Mouse (Mus musculus): ENCODE measurements around the gene Mogs.

Gene Mogs

DNA sequence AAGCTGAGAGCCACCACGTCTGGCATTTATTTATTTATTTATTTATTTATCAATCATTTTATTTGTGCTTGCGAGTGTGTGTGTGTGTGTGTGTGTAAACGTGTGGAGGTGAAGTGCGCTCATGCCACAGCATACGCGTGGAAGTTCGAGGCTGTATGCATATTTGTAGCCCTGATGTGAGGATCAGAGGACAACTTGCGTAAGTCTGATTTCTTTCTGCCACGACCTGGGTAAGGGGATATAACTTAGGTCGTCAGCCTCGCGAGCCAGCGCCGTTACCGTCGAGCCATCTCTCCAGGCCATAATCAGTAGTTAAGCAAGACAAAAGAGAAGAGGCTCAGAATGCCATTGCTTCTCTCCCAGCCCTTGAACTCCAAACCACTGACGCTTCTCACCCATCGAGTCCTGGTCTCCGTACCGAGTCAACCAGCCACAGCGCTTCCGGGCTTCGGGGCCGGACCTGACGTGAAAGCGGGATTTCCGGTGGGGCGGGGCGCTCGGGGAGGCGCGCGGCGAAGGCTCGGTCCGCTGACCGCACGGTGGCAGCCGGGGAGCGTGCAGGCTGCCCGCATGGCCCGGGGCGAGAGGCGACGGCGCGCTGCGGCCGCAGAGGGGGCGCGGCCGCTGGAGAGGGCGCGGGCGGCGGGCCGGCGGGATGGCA is at the start of gene Mogs:
Mogs (plus strand) TSS at position 486 of the 661 bp plus-strand sequence.
- in situ Hi-C loops (cut with MboI, MseI): no loop called here

DNA sequence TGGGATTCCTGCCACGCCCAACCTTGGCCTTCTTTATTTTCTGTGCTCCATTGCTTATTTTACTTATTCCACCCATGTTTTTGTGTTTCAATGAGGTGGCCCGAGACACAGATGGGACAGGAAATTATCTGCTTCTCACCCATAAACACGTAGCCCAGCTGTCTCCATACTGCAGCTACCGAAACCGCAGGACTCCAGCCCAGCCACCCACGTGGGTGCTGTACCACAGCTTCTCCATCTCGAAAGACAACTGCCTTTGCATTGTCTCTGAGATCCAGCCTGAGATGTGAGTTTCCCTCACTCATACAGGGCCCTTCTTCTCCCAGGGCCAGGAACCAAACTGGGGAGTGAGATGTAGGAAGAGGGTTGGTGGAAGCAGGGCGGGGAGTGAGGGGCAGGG is 49.3 kb upstream of the Mogs start:
- in situ Hi-C loops (cut with MboI, MseI): no loop called here

DNA sequence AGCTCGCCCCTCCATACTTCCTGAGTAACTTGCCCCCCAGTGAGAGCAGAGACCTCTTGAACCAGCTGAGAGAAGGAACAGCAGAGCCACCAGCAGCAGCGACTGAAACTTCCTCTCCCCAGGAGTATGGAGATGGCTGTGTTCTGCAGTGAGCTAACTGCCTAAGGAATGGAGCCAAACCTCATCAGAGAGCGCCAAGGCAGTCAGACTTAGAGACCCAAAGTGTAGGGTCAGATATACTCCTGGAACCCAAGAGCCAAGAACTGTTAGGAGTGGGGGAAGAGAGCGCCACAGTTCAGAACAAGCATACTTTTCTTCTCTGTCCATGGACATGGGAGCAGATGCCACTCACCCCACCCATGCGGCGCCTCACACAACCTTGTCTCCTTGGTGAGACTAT is 48.9 kb upstream of the Mogs start:
- in situ Hi-C loops (cut with MboI, MseI): no loop called here

DNA sequence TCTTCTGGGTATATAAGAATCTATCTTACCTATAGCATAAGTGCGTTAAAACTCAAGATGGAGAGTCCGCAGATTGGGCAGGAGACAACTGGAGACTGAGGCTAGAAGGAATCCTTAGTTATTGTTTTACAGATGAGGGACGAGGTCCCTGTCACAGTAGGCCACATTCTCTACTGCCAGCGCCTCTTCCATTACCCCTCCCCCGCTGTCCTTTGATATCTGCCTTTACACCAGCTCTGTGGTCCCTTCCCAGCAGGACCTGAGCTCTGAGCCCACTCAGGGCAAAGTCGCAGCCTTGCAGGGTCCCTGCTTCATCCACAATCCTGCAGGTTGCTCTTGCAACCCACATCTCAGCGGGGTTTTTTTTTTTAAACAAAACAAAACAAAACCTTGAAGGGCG is 47.1 kb upstream of the Mogs start:
- in situ Hi-C loops (cut with MboI, MseI): no loop called here

DNA sequence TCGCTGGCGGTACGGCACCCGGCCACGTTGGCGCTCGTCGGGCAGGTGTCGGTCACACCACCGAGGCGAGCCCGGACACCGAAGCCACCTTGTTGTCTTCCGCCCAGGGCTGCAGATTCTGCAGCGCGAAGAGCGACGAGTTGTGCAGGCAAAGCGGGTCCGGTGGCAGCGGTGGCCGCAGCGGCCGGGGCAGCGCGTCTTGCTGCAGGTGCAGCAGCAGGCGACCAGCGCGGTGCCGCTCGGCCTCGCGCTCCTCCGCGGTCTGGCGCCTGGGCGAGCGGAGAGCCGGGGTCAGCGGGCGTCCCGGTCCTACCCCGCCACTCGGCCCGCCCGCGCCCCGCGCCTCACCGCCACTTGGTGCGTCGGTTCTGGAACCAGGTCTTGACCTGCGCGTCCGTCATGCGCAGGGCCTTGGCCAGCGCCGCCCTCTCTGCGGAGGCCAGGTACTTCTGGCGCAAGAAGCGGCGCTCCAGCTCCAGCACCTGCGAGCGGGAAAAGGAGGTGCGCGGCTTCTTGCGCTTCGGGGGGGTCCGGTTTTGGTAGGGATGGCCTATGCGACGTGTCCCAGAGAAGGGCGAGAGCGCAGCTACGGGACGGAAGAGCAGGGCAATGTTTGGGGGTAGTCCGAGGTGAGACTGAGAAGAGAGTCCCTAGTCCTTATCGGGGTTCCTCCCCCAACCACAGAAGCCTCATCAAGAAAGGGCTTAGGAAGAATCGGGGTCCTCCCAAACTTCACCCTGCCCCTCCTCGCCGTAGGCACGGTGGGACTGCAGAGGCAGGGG is 46.4 kb upstream of the Mogs start:
- in situ Hi-C loops (cut with MboI, MseI): no loop called here

DNA sequence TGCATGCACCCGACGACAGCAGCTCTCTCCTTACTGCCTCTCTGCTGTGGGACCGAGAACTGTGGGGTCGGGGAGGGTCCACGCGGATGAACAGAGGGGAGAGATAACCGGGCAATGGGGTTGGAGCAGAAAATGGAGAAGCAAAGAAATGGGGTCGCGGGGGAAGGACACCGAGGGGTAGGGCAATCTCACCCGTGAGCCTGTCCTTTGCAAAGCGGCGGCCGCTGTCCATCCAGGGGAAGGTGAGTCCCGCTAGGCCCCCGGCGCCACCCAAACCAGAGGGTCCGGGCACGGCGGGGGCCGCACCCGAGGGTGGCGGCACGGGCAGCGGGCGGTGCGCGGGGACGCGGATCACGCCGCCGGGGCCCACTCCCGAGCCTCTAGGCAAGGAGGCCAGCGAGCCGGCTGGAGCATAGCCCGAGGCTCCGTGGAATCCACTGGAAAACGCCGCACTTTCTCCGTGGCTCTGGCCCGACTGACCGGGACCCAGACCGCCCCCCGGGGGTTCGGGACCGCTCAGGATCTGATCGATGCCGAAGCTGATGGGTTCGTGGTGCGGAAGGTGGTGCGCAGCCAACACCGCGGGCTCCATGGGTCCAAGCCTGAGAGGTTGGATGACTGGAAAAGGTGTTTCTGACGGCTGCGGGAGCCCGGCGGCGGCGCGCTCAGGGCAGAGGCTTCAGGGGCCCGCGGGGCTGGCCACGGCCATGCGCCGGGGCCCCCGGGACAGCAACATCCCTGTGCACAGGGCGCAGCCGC is 45.6 kb upstream of the Mogs start:
- in situ Hi-C loops (cut with MboI, MseI): no loop called here

DNA sequence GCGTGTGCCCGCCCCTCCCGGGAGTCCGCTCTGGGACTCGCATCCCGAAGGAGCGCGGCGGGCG is 45.2 kb upstream of the Mogs start, which contains the start of gene Tlx2:
Tlx2 (minus strand) TSS at position 47 of the 64 bp plus-strand sequence.
- in situ Hi-C loops (cut with MboI, MseI): no loop called here

DNA sequence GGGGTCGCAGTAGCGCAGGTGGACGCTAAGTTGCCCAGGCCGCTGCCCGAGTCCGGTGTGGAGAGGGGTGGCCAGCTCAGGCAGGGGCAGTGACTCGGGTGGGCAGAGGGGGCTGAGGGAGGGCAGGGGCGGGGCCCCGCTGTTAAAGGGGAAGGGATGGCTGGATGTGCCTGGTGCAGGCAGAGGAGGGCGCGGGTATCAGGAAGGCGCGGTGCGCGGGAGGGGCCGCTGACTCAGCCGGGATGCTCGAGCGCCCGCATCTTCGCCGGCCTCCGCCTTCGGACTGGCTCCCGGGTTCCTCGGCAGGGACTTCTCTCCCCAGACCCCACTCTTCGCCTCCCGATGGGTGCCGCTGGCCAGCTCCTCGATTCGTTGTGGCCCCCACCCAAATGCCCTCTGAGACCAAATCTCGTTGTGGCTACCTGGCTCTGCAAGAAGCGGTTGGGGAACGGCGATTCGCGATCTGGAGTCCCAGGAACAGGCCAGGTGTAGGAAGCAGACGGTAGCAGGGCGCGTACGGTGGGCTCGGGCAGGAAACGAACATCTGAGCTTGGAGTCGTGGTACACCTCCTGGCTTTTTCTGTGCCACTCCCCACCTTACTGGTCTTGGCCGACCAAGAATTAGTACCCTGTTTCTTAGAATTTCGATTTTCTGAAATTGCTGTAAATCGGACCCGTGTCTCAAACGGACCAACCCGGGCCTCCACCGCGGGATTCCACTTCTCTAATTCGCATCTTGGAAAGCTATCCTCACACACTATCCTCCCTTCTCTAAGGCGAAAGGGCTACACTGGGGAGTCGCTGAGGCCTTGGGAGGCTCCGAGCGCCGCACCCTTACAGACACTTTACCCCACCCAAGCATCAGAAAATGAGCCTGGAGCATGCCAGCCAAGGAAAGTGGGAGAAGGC is 44.7 kb upstream of the Mogs start:
- in situ Hi-C loops (cut with MboI, MseI): no loop called here

DNA sequence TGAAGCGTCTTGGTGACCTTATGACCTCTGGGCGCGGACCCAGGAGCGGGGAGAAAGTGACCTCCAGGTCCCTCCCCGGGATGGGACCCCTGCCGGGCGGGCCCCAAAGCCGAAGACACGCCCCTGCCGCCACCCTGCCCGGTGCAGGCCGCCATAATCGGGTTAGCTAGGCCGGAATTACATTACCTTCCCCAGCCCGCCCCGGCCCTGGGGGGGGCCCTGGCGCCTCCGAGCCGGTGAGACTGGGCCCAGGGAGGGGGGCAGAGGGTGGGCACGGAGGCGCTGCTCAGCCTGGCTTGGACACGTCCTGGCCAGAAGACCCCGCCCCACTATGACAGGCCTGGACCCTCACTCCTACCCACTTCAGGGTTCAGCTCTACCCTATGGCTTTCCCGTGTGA is 44.1 kb upstream of the Mogs start:
- in situ Hi-C loops (cut with MboI, MseI): no loop called here

DNA sequence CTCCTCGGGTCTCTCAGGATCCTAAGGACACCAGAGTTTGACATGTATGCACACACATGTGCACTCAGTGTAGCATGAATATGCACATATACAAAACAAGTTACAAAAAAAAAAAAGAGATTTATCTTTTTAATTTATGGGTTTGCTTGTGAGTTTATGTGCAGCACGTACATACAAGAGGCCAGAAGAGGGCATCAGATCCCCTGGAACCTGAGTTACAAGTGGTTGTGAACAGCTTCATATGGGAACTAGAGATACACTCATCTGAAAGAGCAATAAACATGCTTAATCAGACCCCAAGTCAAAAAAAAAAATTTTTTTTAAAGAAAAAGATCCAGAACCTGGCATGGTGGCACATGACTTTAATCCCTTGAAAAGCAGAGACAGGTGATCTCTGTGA is 40.3 kb upstream of the Mogs start:
- in situ Hi-C loops (cut with MboI, MseI): no loop called here

DNA sequence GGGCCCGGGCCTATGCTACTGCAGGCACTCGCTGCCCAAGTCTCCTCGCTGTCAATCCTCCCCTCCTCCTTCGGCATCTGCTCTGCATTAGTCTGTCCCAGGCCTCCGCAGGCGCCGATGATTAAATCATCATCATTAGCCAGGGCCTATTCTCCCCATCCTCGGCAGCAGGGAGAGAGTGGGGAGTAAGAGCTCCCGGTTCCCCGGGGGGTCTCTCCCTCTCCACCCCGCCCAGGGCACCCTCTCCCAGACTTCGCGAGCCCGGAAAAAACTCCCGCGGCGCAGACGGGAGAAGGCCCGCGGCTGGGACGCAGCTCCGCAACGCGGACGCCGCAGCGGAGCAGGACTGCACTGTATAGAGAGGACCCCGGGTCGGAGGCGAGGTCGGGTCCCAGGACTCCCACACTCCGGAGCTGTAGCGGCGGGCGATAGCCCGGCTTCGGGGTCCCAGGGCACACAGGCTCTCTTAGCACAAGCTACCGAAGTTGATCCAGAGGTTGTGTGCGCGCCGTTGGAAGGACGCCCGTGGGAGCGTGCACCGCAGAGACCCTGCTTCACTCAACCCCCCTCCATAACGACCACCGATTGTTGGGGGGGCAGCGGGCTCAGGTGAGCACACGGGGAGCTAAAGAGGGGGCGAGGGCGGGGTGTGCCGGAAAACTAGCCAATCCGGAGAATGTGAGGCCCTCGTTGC is 37.5 kb upstream of the Mogs start, which contains the start of gene Pcgf1:
Pcgf1 (plus strand) TSS at position 240 of the 694 bp plus-strand sequence.
- in situ Hi-C loops (cut with MboI, MseI): no loop called here

DNA sequence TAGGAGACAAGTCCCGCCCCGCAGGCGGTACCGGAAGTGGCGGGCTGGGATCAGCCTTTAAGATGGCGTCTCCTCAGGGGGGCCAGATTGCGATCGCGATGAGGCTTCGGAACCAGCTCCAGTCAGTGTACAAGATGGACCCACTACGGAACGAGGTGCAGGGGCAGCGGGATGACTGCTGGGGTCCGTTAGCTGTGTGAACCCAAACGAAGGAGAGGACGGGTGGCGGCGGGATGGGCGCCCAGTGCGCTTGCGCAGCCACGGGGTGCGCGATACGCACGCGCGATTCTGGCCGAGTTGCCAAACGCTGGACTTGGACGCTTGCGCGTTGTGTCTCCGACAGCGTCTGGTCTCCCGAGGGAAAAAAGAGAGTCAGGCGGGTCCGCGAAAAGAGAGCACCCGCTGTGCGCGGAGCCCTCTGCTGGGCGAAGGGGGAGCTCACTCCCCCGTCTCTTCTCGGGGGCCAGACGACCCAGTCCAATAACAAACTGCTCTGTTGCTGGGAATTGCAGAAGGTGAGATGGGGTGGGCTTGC is 36.9 kb upstream of the Mogs start:
- in situ Hi-C loops (cut with MboI, MseI): no loop called here

DNA sequence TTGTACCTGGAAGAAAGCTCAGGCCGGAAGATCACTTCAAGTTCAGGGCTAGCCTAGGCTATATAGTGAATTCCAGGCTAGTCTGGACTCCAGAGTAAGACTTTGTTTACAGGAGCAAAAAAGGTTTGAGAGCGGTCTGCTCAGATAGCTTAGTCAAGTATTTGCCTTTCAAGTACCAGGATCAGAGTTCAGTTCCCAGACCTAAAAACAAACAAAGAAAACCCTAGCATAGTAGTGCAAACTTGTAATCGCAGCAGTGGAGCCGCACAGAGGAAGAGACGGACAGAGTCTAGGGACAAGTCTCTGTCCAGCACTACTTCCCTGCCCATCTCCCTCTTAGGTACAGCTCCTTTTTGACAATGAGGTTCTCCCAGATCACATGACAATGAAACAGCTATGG is 35.1 kb upstream of the Mogs start:
- in situ Hi-C loops (cut with MboI, MseI): no loop called here

DNA sequence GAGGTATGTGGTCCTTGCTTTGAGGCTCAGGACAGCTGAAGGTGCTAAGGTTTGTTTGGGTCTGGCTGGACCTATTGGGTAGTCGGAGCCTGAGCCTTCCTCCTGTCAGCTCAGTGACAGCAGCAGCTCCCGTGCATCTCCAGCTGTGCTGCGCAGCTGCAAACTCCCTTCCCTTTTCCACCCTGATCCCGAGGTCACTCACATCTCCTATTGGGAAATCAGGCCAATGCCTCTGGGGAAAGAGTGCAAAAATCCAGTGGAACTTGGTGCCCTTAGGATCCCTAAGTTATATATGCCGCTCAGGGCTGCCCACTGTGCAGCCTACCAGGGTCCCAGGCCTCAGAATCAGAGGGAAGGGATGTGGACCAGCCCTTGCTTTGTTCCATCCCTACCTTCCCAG is 31.8 kb upstream of the Mogs start:
- in situ Hi-C loops (cut with MboI, MseI): no loop called here

DNA sequence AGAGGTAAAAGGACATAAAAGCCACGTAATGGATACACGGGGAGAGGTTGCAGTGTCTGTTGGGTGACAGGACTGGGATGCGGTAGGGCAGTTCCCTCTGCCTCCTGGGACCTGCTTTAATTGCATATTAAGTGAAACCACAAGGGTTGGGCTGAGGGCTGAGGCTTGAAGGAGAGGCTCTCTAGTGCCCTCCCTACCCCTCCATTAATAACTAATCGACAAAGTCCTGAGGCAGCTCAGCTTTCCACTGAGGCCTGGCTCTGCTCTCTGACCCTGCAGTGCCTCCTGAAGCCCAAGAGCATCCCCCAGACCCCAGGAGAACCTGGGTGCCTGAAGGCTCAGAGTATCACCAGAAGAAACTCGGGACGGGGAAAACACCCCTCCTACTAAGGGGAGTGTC is 30.8 kb upstream of the Mogs start:
- in situ Hi-C loops (cut with MboI, MseI): no loop called here

DNA sequence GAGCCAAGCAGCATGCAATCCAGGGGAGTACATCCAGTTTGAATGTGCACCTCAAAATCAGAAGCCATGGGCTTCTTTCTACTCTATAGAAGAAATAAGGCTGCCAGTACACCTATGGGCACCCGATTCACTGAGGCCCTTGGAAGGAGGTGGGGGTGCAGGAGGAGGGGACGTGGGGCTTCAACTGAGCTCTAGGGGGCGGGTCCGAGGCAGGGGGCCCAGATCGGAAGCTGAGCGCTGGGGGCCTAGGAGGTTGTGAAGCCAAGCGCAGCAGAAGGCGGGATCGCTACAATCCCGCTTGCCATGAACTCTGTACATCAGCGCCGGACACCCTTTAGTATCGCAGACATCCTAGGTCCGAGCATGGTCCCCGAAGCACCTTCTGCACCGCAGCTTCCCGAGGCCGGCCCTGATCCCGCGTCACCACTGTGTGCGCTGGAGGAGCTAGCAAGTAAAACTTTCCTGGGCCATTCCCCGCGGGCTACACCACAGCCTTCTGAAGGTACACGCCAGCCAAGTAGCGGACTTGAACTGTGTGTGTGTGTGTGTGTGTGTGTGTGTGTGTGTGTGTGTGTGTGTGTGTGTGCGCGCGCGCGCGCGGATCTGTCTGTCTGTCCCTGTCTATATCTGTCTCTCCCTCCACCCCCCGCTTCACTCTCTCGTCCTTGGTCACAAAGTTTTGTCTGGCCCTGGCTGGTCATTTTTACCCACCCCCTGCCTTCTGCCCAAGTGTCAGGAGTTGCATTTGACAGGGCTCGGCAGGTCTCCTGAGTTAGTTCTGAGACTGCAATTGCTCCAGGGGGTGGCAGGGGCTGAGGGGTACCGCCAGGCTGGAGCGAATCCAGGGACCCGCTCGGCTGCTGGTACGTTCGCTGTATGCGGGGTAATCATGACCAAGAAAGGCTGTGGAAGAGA is 28.9 kb upstream of the Mogs start, which contains the start of gene Lbx2:
Lbx2 (plus strand) TSS at position 247 of the 915 bp plus-strand sequence.
- in situ Hi-C loops (cut with MboI, MseI): no loop called here

DNA sequence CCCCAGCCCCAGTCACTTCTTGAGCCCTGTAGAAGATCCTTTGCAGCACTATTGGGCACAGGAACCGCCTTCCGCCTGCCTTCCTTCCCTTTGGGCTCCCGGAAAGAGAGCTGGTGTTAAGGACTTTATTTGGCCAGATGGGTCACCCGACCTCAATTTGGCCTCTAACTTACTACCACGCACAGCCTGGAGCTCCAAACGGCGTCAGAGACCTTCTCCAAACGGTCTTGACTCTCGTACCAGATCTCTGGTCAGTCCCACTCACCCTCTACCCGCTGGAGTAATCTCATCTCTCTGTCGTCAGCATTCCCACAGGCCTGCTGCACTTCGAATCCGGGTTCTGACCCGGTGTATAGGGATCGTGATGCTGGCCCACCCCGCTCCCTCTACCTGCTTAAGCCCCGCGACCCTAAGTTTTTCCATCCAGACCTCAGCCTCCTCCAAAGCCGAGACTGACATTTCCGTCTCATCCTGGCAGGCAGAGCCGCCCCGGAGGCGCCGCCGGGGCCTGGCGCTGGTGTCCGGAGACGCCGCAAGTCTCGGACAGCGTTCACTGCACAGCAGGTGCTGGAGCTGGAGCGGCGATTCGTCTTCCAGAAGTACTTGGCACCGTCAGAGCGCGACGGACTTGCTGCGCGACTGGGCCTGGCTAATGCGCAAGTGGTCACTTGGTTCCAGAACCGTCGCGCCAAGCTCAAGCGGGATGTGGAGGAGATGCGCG is 27.9 kb upstream of the Mogs start:
- in situ Hi-C loops (cut with MboI, MseI): no loop called here

DNA sequence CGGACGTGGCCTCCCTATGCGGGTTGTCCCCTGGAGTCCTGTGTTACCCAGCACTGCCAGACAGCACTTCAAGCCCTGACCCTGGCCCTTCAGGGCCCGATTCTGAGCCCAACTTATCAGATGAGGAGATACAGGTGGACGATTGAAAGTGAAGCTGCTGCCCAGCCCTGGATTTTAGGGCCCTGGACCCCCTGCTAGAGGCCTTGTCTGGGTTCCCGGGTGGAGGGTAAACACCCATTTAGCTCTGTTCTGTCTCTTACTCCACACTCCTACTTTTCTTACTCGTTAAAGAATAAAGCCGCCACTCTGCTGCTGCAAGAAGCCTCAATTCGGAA is 27.4 kb upstream of the Mogs start:
- in situ Hi-C loops (cut with MboI, MseI): no loop called here

DNA sequence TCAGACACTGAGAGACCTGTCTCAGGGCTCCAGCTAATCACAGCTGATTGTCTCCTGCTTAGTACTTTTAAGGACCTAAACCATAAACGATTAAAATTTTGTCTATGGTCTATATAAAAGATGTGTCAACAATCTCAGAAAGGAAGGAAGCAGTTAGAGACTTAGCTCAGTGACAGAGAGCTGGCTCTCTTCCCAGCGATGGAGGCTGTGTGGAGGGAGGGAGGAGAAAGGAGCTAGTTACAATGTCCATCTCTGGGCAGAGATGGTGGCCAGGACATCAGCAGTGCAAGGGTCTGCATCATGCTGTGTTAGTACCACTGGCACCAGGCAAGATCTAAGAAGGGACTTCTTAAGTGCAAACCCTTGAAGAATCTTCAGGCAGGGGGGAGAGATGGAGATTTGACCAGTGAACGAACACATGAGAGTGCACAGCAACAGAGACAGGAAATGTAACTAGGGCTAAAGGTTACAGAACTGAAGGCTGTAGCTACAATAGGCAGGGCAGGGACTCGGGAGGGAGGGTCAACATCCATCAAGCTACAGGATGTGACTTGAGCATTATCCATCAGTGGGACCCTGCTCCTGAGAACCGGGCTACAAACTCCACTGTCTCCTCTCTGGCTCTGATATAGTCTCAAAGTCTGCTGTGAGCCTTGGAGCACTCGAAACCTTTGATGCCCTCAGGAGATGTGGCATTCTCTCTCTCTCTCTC is 22.7 kb upstream of the Mogs start:
- in situ Hi-C loops (cut with MboI, MseI): no loop called here

All from T-helper 1 cell (primary cell).